Mouse (Mus musculus) embryonic fibroblast, embryonic 13.5 days (primary cell): Measurements from ENCODE around the gene Trnp1.

Source experiments
- CTCF ChIP-seq: IDR thresholded peaks from 2 replicates; pipeline ENCODE4 v1.5.1; 2011; ENCODE audit warnings: mild to moderate bottlenecking, control low read depth, low read length, moderate library complexity, borderline replicate concordance; ENCODE audit not compliant: insufficient read depth
- POLR2A ChIP-seq: IDR thresholded peaks from 2 replicates; pipeline ENCODE4 v1.6.1; 2011; ENCODE audit warnings: low read depth, mild to moderate bottlenecking, control low read depth, low read length, moderate library complexity

- no peak for TF ChIP-seq CTCF
- TF ChIP-seq POLR2A, result no peak
Observed at GRCm38 (mm10) chr4:133496738-133497445, 1.5 kb downstream of the Trnp1 start.
